Mouse (Mus musculus): ENCODE data around the gene Brinp2. TPM values are rescaled to one million over a fixed set of nuclear protein-coding genes. Genes with fewer than 3 reads are reported as not detected.

The Brinp2 gene
- polyA plus RNA-seq, 1 experiment from 2014 or later = 0.02 TPM

DNA sequence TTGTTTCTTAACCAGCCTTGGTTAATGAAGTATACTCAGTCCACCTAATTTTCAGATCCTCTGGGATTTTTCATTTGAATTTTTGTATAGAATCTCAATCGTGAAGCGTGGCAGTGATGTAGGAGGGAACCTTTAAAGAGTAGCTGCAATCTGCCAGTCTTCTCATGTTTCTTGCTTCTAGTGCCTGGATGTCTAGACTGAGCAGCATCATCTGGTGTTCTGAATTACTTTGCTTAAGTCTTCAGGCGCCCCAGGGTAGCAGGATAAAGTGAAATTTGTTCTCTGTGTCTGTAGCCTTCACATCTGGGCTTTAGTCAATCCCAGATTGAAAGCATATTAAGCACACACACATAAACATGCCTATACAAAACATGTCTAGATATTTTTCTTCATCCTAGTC, 27.1 kb upstream of the Brinp2 start:
- DNase-seq (ENCODE audit: low spot score) (no peak), ATAC-seq (no peak)
- Histone ChIP-seq H3K9ac (replicated peaks; ENCODE audit: low read depth) (no peak overlapping the region), H3K9me3 (ENCODE audit: low read length) (no peaks in the 10 kb centered on the region), H3K27me3 (replicated peaks; ENCODE audit: insufficient read depth, low read length) (no peaks in the 10 kb centered on the region), H3K4me3 (ENCODE audit: low read depth, low read length) (no peak overlapping the region), H3K27ac (ENCODE audit: low read length) (no peak overlapping the region), H3K4me1 (ENCODE audit: insufficient read depth, low read depth, low read length) (no peaks in the 10 kb centered on the region), H3K4me2 (replicated peaks; ENCODE audit: low read depth, low read length) (no peak overlapping the region), H3K36me3 (ENCODE audit: insufficient read depth, low read length) (no peaks in the 10 kb centered on the region)
- TF ChIP-seq EP300 (IDR thresholded peaks at IDR 0.05) (no peak), CTCF (IDR thresholded peaks at IDR 0.05) (no peak)
- 70% methylated on average over 3 of the region's 3 CpGs for WGBS

- Histone ChIP-seq H3K4me2 (replicated peaks; ENCODE audit: low read depth, low read length) (no peak overlapping the region), H3K9me3 (ENCODE audit: low read length) (no peaks in the 10 kb centered on the region), H3K4me1 (ENCODE audit: insufficient read depth, low read depth, low read length) (no peaks in the 10 kb centered on the region), H3K27me3 (replicated peaks; ENCODE audit: insufficient read depth, low read length) (no peaks in the 10 kb centered on the region), H3K4me3 (ENCODE audit: low read depth, low read length) (no peak overlapping the region), H3K27ac (ENCODE audit: low read length) (no peak overlapping the region), H3K36me3 (ENCODE audit: insufficient read depth, low read length) (no peaks in the 10 kb centered on the region), H3K9ac (replicated peaks; ENCODE audit: low read depth) (no peak overlapping the region)
- TF ChIP-seq EP300 (IDR thresholded peaks at IDR 0.05) (no peak), CTCF (IDR thresholded peaks at IDR 0.05) (no peak)
- ATAC-seq (no peak), DNase-seq (ENCODE audit: low spot score) (no peak)
- WGBS = 69% methylated on average over 6 of the region's 6 CpGs
Measured at GRCm38 (mm10) chr1:158382277-158382676, 26.2 kb upstream of the Brinp2 start.

DNA sequence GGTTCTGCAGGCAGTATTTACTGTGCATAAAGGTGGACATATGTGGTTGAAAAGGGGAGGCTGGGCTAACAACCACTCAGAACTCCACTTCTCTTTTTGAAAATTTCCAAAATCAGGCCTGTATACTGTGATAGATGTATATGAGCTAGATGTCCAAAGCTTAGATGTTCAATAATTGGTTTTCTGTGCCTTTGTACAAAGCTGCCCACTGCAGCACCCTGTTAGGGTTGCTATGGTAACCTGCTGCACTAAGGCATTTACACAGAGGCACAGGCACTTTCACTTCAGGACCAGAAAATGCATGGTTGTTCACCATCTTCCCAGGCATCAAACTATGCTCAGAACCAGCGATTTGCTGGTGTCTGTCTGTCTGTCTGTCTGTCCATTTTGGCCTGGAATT, 8.3 kb upstream of the Brinp2 start:
- H3K27me3 ChIP-seq (replicated peaks; ENCODE audit: insufficient read depth, low read length) = no peaks in the 10 kb centered on the region; the same call in 1 of the 2 replicates
- H3K4me1 ChIP-seq (ENCODE audit: insufficient read depth, low read depth, low read length) = no peaks in the 10 kb centered on the region
- no peaks in the 10 kb centered on the region for H3K36me3 ChIP-seq (ENCODE audit: insufficient read depth, low read length)
- no peaks in the 10 kb centered on the region for H3K9me3 ChIP-seq (ENCODE audit: low read length)
- WGBS = 63% methylated on average over 1 of the region's 1 CpGs
- no peak overlapping the region for H3K4me2 ChIP-seq (replicated peaks; ENCODE audit: low read depth, low read length)
- no peak overlapping the region for H3K4me3 ChIP-seq (ENCODE audit: low read depth, low read length)
- no peak for TF ChIP-seq CTCF (IDR thresholded peaks at IDR 0.05)
- TF ChIP-seq EP300 (IDR thresholded peaks at IDR 0.05) = no peak
- ATAC-seq (no peak), DNase-seq (ENCODE audit: low spot score) (no peak)
- no peak overlapping the region for H3K9ac ChIP-seq (replicated peaks; ENCODE audit: low read depth)
- no peak overlapping the region for H3K27ac ChIP-seq (ENCODE audit: low read length)

DNA sequence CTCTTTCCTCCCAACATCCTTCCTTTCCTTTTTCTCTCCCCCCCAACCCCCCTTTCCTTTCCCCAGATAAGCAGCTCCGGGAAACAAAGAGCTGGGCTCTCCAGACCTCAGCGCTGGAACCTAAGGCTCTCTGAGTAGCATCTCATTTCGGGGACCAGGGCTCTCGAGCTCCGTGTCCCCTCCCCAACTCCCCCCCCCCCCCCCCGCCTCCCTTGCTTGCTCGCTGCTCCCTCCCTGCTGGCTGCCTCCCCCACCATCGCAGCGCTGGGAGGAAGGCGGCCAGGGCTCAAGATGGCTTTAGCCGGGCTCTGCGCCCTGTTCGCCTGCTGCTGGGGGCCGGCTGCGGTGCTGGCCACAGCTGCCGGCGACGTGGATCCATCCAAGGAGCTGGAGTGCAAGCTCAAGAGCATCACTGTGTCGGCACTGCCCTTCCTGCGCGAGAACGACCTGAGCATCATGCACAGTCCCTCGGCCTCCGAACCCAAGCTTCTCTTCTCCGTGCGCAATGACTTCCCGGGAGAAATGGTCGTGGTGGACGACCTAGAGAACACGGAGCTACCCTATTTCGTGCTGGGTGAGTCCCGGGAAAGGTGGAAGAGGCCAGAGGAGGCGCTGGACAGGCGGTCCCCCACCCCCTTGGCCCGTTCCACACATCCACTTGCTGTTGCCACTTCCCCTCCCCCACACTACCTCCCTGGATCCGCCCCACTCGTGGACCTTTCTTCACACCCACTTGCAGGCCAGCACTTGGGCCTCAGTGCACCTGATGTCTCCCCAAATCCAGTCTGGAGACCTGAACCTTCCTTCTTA, 6.4 kb upstream of the Brinp2 start:
- Histone ChIP-seq H3K27ac (ENCODE audit: low read length) (no peak overlapping the region), H3K36me3 (ENCODE audit: insufficient read depth, low read length) (no peaks in the 10 kb centered on the region), H3K9ac (replicated peaks; ENCODE audit: low read depth) (no peak overlapping the region), H3K27me3 (replicated peaks; ENCODE audit: insufficient read depth, low read length) (no peaks in the 10 kb centered on the region; the same call in 1 of the 2 replicates), H3K9me3 (ENCODE audit: low read length) (no peaks in the 10 kb centered on the region), H3K4me1 (ENCODE audit: insufficient read depth, low read depth, low read length) (no peaks in the 10 kb centered on the region), H3K4me3 (ENCODE audit: low read depth, low read length) (no peak overlapping the region), H3K4me2 (replicated peaks; ENCODE audit: low read depth, low read length) (0 out of 2 replicates have a peak overlapping the region, but pooled peaks have one; percentile 19)
- no peak for TF ChIP-seq EP300 (IDR thresholded peaks at IDR 0.05)
- no peak for TF ChIP-seq CTCF (IDR thresholded peaks at IDR 0.05)
- ATAC-seq (no peak), DNase-seq (ENCODE audit: low spot score) (no peak)
- 5% methylated on average over 30 of the region's 37 CpGs for WGBS

DNA sequence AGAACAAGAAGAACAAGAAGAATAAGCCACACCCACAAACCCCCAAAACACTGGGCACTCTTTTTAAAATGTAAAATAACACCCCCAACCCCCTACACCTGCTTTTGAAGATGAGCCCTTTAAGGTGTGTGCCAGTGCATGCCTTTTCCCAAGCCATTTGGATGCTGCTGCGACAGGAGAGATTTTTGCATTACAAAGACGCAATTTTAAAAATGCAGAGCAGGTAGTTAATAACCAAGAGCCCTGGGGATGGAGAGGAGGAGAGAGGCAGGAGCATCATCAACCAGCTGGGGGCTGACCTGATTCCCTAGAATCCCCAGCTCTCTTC, 5.8 kb upstream of the Brinp2 start, which contains the start of gene Astn1:
Gene Astn1 (plus strand): TSS at position 310 of the 328 bp plus-strand sequence.
- no peak for ATAC-seq
- WGBS = 2% methylated on average over 2 of the region's 2 CpGs
- no peaks in the 10 kb centered on the region for H3K4me1 ChIP-seq (ENCODE audit: insufficient read depth, low read depth, low read length)
- no peak for DNase-seq (ENCODE audit: low spot score)
- no peak within 1 kb of the TSS for H3K4me3 ChIP-seq (ENCODE audit: low read depth, low read length)
- no peaks in the 10 kb centered on the region for H3K36me3 ChIP-seq (ENCODE audit: insufficient read depth, low read length)
- H3K27me3 ChIP-seq (replicated peaks; ENCODE audit: insufficient read depth, low read length) = no peaks in the 10 kb centered on the region; the same call in 1 of the 2 replicates
- no peak within 1 kb of the TSS for H3K27ac ChIP-seq (ENCODE audit: low read length)
- no peak for TF ChIP-seq EP300 (IDR thresholded peaks at IDR 0.05)
- no peaks in the 10 kb centered on the region for H3K9me3 ChIP-seq (ENCODE audit: low read length)
- no peak within 1 kb of the TSS for H3K9ac ChIP-seq (replicated peaks; ENCODE audit: low read depth)
- 0 out of 2 replicates have a peak within 1 kb of the TSS, but pooled peaks have one; percentile 19 for H3K4me2 ChIP-seq (replicated peaks; ENCODE audit: low read depth, low read length)

GRCm38 (mm10) chr1:158355177-158356050, 712 bp downstream of the Brinp2 start:
- no peak overlapping the region for H3K9ac ChIP-seq (replicated peaks; ENCODE audit: low read depth)
- no peaks in the 10 kb centered on the region for H3K9me3 ChIP-seq (ENCODE audit: low read length)
- TF ChIP-seq CTCF (IDR thresholded peaks at IDR 0.05) (no peak), EP300 (IDR thresholded peaks at IDR 0.05) (no peak)
- H3K4me3 ChIP-seq (ENCODE audit: low read depth, low read length) = peak overlapping the region; percentile 35
- no peaks in the 10 kb centered on the region for H3K36me3 ChIP-seq (ENCODE audit: insufficient read depth, low read length)
- no peaks in the 10 kb centered on the region; the same call in 1 of the 2 replicates for H3K27me3 ChIP-seq (replicated peaks; ENCODE audit: insufficient read depth, low read length)
- no peaks in the 10 kb centered on the region; the same call in 1 of the 2 replicates for H3K4me1 ChIP-seq (ENCODE audit: insufficient read depth, low read depth, low read length)
- WGBS = 12% methylated on average over 28 of the region's 28 CpGs
- H3K4me2 ChIP-seq (replicated peaks; ENCODE audit: low read depth, low read length) = peak overlapping the region; percentile 63
- ATAC-seq (no peak), DNase-seq (ENCODE audit: low spot score) (peak; percentile 24)
- no peak overlapping the region for H3K27ac ChIP-seq (ENCODE audit: low read length)
